Mouse (Mus musculus) yolk sac, embryonic 10.5 days (tissue): ENCODE results near the gene Sumo2.
"Not testable (repeated sequence)": the region's sequence is repeated elsewhere in the genome, so short reads cannot be mapped to it uniquely, and the experiment has no call there.

Experiments
- DNase-seq: peaks from one replicate; pipeline ENCODE4 v3.0.0-alpha.2; 2017; ENCODE audit warnings: low spot score

The Sumo2 gene

GRCm38 (mm10) chr11:115536038-115536681 is at the start of gene Sumo2:
Gene Sumo2, minus strand, starts transcription at chr11:115536276.
- DNase-seq, result peak; percentile 97

- no peak for DNase-seq
Observed at GRCm38 (mm10) chr11:115585573-115586100, 49.6 kb upstream of the Sumo2 start.

GRCm38 (mm10) chr11:115584376-115585073 is 48.4 kb upstream of the Sumo2 start:
- DNase-seq, result no peak

- DNase-seq, result no peak
Observed at GRCm38 (mm10) chr11:115582913-115583606, 47.0 kb upstream of the Sumo2 start.

- no peak for DNase-seq
Observed at GRCm38 (mm10) chr11:115579080-115579479, 43.0 kb upstream of the Sumo2 start.

- no peak for DNase-seq
Observed at GRCm38 (mm10) chr11:115564961-115565360, 28.9 kb upstream of the Sumo2 start.

- peak; percentile 99 for DNase-seq
Observed at GRCm38 (mm10) chr11:115564064-115564809, 28.2 kb upstream of the Sumo2 start, which contains the start of gene Nup85. Gene Nup85, plus strand, starts transcription at chr11:115564434.

GRCm38 (mm10) chr11:115563406-115563805 is 27.3 kb upstream of the Sumo2 start:
- DNase-seq, result no peak

GRCm38 (mm10) chr11:115555717-115556116 is 19.6 kb upstream of the Sumo2 start:
- DNase-seq, result no peak

- DNase-seq, result no peak
Observed at GRCm38 (mm10) chr11:115552783-115553182, 16.7 kb upstream of the Sumo2 start.

GRCm38 (mm10) chr11:115543571-115543970 is 7.5 kb upstream of the Sumo2 start:
- no peak for DNase-seq

GRCm38 (mm10) chr11:115538045-115538444 is 2.0 kb upstream of the Sumo2 start:
- no peak for DNase-seq

GRCm38 (mm10) chr11:115536856-115537568 is 936 bp upstream of the Sumo2 start:
- DNase-seq, result no peak

GRCm38 (mm10) chr11:115535401-115536037 is 557 bp downstream of the Sumo2 start:
- peak; percentile 75 for DNase-seq

- DNase-seq, result no peak
Observed at GRCm38 (mm10) chr11:115534759-115535371, 1.2 kb downstream of the Sumo2 start.

- not testable (repeated sequence) for DNase-seq
Observed at GRCm38 (mm10) chr11:115526446-115526845, 9.6 kb downstream of the Sumo2 start.

GRCm38 (mm10) chr11:115522703-115523102 is 13.4 kb downstream of the Sumo2 start:
- no peak for DNase-seq

- no peak for DNase-seq
Observed at GRCm38 (mm10) chr11:115522238-115522637, 13.8 kb downstream of the Sumo2 start.

- DNase-seq, result no peak
Observed at GRCm38 (mm10) chr11:115521080-115521479, 15.0 kb downstream of the Sumo2 start.

- no peak for DNase-seq
Observed at GRCm38 (mm10) chr11:115520218-115520617, 15.9 kb downstream of the Sumo2 start.
